Mouse (Mus musculus): Measurements from ENCODE around the gene Cpne1.

Gene Cpne1

GRCm38 (mm10) chr2:156079674-156080073 is 32.1 kb downstream of the Cpne1 start:
- no peak for DNase-seq (ENCODE audit: low spot score)

GRCm38 (mm10) chr2:156079183-156079560 is 32.6 kb downstream of the Cpne1 start:
- no peak for DNase-seq (ENCODE audit: low spot score)

- no peak for DNase-seq (ENCODE audit: low spot score)
These were observed 33.2 kb downstream of the Cpne1 start for GRCm38 (mm10) chr2:156078421-156079182.

GRCm38 (mm10) chr2:156077461-156077860 is 34.3 kb downstream of the Cpne1 start:
- DNase-seq (ENCODE audit: low spot score): no peak

- DNase-seq (ENCODE audit: low spot score): no peak
These were observed 38.0 kb downstream of the Cpne1 start for GRCm38 (mm10) chr2:156073725-156074124.

DNA sequence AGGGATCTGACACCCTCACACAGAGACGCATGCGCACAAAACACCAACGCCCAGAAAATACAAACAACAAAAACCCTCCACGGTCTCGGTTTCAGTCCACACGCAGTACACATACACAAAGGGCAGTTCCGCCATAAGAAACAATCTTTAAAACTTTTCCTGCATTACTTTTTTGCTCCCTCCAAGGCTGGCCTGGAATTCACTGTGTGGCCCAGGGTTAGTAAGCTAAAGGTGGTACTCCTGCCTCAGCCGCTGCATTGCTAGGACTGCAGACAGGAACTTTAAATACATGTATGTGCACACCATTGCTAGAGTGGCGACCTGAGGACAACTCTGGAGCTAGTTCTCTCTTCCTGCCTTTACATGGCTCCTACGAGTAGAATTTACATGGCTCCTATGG is 40.5 kb downstream of the Cpne1 start:
- no peak for DNase-seq (ENCODE audit: low spot score)

GRCm38 (mm10) chr2:156067916-156068315 is 43.8 kb downstream of the Cpne1 start:
- no peak for DNase-seq (ENCODE audit: low spot score)

DNA sequence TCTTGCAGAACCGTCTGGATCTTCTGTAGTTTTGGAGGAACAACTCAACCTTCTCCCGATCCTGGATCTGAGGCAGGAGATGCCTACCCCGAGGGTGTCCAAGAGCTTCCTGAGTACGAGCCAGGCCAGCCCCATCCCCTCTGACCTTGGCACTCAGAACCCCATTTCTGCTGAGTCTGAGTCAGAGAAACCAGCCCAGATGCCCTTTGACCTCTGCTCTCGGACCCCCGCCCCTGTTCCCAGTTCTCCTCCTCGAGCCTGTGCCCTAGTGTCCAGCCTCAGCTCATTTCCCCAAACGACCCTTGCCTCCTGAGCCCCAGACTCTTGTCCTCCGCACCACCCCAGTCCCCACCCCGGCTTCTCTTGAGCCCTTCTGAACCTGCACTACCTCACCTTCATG is 45.6 kb downstream of the Cpne1 start:
- no peak for DNase-seq (ENCODE audit: low spot score)

DNA sequence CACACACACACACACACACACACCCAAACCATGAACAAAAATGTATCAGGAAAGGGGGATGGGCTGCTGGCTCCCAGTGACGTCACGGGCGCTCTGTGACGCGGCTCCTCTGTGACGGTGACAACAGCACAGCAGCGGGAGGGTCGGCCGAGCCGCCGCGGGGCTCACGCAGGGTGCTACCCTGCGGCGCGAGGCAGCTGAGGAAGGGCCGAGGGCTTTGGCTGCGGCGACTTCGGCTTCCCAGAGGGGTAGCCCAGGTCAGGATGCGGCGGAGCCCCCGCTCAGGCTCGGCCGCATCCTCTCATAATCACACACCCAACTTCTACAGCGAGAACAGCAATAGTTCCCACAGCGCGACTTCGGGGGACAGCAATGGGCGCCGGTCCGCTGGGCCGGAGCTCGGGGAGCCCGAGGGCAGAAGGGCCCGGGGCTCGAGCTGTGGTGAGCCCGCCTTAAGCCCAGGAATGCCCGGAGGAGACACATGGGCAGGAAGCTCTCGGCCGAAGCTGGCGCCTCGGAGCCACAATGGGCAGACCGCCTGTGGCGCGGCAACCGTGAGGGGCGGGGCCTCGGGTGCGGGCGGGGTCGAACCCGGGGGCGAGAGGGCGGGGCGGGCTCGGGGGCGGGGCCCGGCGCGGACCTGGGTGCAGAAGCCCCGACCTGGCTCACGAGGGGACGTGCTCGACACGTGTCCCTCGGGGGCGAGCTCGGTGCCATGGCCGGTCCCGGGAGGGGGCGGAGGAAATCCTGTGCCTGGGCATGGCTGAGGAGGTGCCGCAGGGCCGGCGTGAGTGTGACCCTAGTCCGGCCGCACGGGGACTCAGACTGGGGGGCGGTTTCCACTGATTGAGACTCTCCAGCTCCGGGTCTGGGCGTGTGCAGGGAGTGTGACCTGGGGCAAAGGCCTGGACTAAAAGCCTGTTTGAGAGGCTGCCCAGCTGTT is 46.4 kb downstream of the Cpne1 start, which contains the start of gene Spag4:
Spag4 (plus strand) TSS at position 77 of the 943 bp plus-strand sequence.
- DNase-seq (ENCODE audit: low spot score): no peak

DNA sequence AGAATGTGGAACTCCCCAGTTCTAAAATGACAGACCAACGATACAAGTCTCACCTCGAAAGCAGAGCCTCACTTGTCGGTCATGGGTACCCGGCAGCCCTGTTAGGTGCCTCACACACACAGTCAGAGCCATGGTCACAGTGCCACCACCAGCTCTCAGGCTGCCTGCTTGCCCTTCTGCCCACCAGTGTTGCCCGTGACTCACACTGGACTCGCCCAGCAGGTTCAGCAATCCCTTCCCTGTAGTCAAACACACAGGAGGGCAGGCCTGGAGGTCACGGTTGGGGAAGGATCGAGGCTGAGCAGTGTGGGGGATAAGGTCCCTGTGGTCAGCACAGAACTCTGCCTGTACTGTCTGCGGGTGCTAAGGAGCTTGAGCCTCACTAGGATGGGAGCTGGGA is 58.9 kb downstream of the Cpne1 start, which contains the start of gene Fer1l4:
Fer1l4 (minus strand) TSS at position 132 of the 400 bp plus-strand sequence.
- no peak for DNase-seq (ENCODE audit: low spot score)

- DNase-seq (ENCODE audit: low spot score): no peak
These were observed 63.8 kb downstream of the Cpne1 start for GRCm38 (mm10) chr2:156047929-156048328.

DNA sequence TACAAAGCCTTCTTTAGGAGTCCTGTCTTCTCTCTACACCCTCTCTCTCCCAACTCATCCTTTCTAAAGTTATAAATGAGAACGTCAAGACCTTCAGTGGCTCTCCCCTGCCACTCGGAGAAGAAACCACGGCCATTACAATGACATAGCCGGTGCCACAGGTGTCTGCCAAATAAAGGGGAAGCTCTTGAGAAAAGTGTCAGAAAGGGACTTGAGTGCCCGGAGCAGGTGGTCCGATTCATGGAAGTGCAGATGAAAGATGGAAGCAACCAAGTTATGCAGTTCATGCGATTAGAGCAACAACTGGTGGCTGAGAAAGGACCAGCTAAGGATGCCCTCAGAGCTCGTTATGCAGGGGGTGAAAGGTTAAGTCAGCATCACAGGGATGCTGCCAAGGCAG is 68.9 kb downstream of the Cpne1 start:
- DNase-seq (ENCODE audit: low spot score): no peak

- no peak for DNase-seq (ENCODE audit: low spot score)
These were observed 72.4 kb downstream of the Cpne1 start for GRCm38 (mm10) chr2:156039390-156039789.

DNA sequence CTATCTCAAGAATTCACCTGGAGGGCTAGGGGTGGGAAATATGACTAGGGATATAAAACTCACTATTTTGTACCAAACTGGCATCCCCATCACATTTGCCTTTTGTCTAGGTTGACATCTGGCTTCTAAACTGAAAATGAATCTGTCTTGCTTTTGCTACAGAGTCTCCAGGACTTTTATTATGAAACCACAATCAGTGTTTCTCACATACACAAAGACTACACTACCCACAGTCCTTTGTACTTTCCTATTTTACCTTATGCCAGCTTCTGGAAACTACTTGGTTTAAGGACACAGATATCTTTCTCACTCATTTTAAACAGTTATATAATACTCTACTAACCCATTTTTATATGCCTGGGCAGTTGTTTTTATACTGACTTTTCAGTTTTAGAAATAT is 86.3 kb downstream of the Cpne1 start:
- no peak for DNase-seq (ENCODE audit: low spot score)
